Mouse (Mus musculus) neural tube, embryonic 12.5 days (tissue): Measurements from ENCODE around the gene Wipi2. TPM values are rescaled to one million over a fixed set of nuclear protein-coding genes. Genes with fewer than 3 reads are reported as not detected.
A peak's percentile ranks its signal among the peaks of the same experiment; 100 is the strongest.

Experiments
- ATAC-seq: fragments of 200-750 bp; cut with Nextera tagmentation; 2 replicates; pipeline ENCODE4 v1.8.0; 2017; ENCODE audit warnings: low read depth, mild to moderate bottlenecking, moderate TSS enrichment, moderate library complexity; ENCODE audit not compliant: low FRiP score
- H3K27ac ChIP-seq: fragments of 300-500 bp; sonication (generic); 2 replicates; pipeline ENCODE4 v1.5.1; 2016
- H3K27me3 ChIP-seq: fragments of 300-500 bp; sonication (generic); replicated peaks from 2 replicates; pipeline ENCODE4 v1.6.1; 2016; ENCODE audit warnings: mild to moderate bottlenecking
- H3K36me3 ChIP-seq: fragments of 300-500 bp; sonication (generic); 2 replicates; pipeline ENCODE4 v1.6.1; 2016; ENCODE audit warnings: mild to moderate bottlenecking
- H3K4me1 ChIP-seq: fragments of 300-500 bp; sonication (generic); 2 replicates; pipeline ENCODE4 v1.6.1; 2016
- H3K4me2 ChIP-seq: fragments of 300-500 bp; sonication (generic); replicated peaks from 2 replicates; pipeline ENCODE4 v1.6.1; 2016; ENCODE audit warnings: mild to moderate bottlenecking
- H3K4me3 ChIP-seq: fragments of 300-500 bp; sonication (generic); 2 replicates; pipeline ENCODE4 v1.5.1; 2016
- H3K9ac ChIP-seq: fragments of 300-500 bp; sonication (generic); 2 replicates; pipeline ENCODE4 v1.6.1; 2016; ENCODE audit warnings: mild to moderate bottlenecking
- H3K9me3 ChIP-seq: fragments of 300-500 bp; sonication (generic); 2 replicates; pipeline ENCODE4 v1.6.1; 2016; ENCODE audit warnings: mild to moderate bottlenecking
- WGBS: fragments of 180-500 bp; shearing (Covaris S2); methylation state at CpG from one replicate; pipeline ENCODE4 v1.1.7; 2016; 5-methylcytosine and 5-hydroxymethylcytosine counted together
- polyA plus RNA-seq: library from polyadenylated mRNA; unstranded; fragments of >200 nt; fragmentation: Nextera tagmentation; extraction: Ambion mirVana; gene quantifications from 2 replicates; pipeline ENCODE4 v1.2.1, GENCODE M21; 2016

Wipi2 gene
- polyA plus RNA-seq, 1 experiment from 2014 or later, result 58.1 TPM

- no peaks in the 10 kb centered on the region for H3K36me3 ChIP-seq
- no peak overlapping the region for H3K4me2 ChIP-seq
- no peaks in the 10 kb centered on the region for H3K9me3 ChIP-seq
- H3K9ac ChIP-seq, result no peak overlapping the region
- 85% methylated on average over 4 of the region's 4 CpGs for WGBS
- peaks cover 9% of the 10 kb centered on the region for H3K4me1 ChIP-seq
- no peak for ATAC-seq
- H3K27me3 ChIP-seq, result peaks cover 18% of the 10 kb centered on the region
- no peak overlapping the region for H3K4me3 ChIP-seq
- no peak overlapping the region for H3K27ac ChIP-seq
Observed at GRCm38 (mm10) chr5:142610362-142610761, 17.1 kb upstream of the Wipi2 start.

GRCm38 (mm10) chr5:142614513-142614912, 13.0 kb upstream of the Wipi2 start:
- H3K4me2 ChIP-seq, result no peak overlapping the region
- no peak overlapping the region for H3K9ac ChIP-seq
- no peak for ATAC-seq
- H3K27ac ChIP-seq, result no peak overlapping the region
- no peak overlapping the region for H3K4me3 ChIP-seq
- no peaks in the 10 kb centered on the region for H3K27me3 ChIP-seq
- no peaks in the 10 kb centered on the region for H3K36me3 ChIP-seq
- WGBS, result 68% methylated on average over 3 of the region's 3 CpGs
- H3K4me1 ChIP-seq, result no peaks in the 10 kb centered on the region
- H3K9me3 ChIP-seq, result no peaks in the 10 kb centered on the region

GRCm38 (mm10) chr5:142615638-142616037, 11.9 kb upstream of the Wipi2 start:
- 84% methylated on average over 4 of the region's 4 CpGs for WGBS
- Histone ChIP-seq H3K4me1 (no peaks in the 10 kb centered on the region), H3K4me2 (no peak overlapping the region), H3K9ac (no peak overlapping the region), H3K9me3 (no peaks in the 10 kb centered on the region), H3K4me3 (no peak overlapping the region), H3K36me3 (no peaks in the 10 kb centered on the region), H3K27ac (no peak overlapping the region), H3K27me3 (no peaks in the 10 kb centered on the region)
- ATAC-seq, result no peak

GRCm38 (mm10) chr5:142616326-142616725, 11.2 kb upstream of the Wipi2 start:
- Histone ChIP-seq H3K27me3 (no peaks in the 10 kb centered on the region), H3K9ac (no peak overlapping the region), H3K4me3 (no peak overlapping the region), H3K27ac (no peak overlapping the region), H3K4me1 (no peaks in the 10 kb centered on the region), H3K36me3 (no peaks in the 10 kb centered on the region), H3K4me2 (no peak overlapping the region), H3K9me3 (no peaks in the 10 kb centered on the region)
- ATAC-seq, result no peak
- 58% methylated on average over 6 of the region's 6 CpGs for WGBS

GRCm38 (mm10) chr5:142619866-142620265, 7.6 kb upstream of the Wipi2 start:
- ATAC-seq, result peak; percentile 50; the same call in 1 of the 2 replicates

GRCm38 (mm10) chr5:142621421-142621820, 6.1 kb upstream of the Wipi2 start:
- H3K27me3 ChIP-seq, result no peaks in the 10 kb centered on the region
- H3K9ac ChIP-seq, result no peak overlapping the region
- no peak overlapping the region for H3K4me3 ChIP-seq
- ATAC-seq, result no peak
- H3K9me3 ChIP-seq, result no peaks in the 10 kb centered on the region
- no peak overlapping the region for H3K4me2 ChIP-seq
- WGBS, result 81% methylated on average over 2 of the region's 2 CpGs
- H3K36me3 ChIP-seq, result no peaks in the 10 kb centered on the region
- no peaks in the 10 kb centered on the region; the same call in 1 of the 2 replicates for H3K4me1 ChIP-seq
- no peak overlapping the region for H3K27ac ChIP-seq

More at GRCm38 (mm10) chr5:142619866-142620265, 7.6 kb upstream of the Wipi2 start:
- H3K4me1 ChIP-seq, result no peaks in the 10 kb centered on the region
- H3K27ac ChIP-seq, result no peak overlapping the region
- no peaks in the 10 kb centered on the region for H3K27me3 ChIP-seq
- 23% methylated on average over 5 of the region's 5 CpGs for whole genome bisulfite sequencing
- no peak overlapping the region for H3K4me3 ChIP-seq
- no peak overlapping the region for H3K9ac ChIP-seq
- H3K9me3 ChIP-seq, result no peaks in the 10 kb centered on the region
- no peak overlapping the region for H3K4me2 ChIP-seq
- no peaks in the 10 kb centered on the region for H3K36me3 ChIP-seq

- Histone ChIP-seq H3K4me3 (no peak overlapping the region), H3K4me2 (no peak overlapping the region), H3K9me3 (no peaks in the 10 kb centered on the region), H3K27me3 (no peaks in the 10 kb centered on the region), H3K4me1 (no peaks in the 10 kb centered on the region; the same call in 1 of the 2 replicates), H3K36me3 (no peaks in the 10 kb centered on the region), H3K9ac (no peak overlapping the region), H3K27ac (no peak overlapping the region)
- WGBS, result 74% methylated on average over 1 of the region's 1 CpGs
- ATAC-seq, result no peak
Observed at GRCm38 (mm10) chr5:142622134-142622533, 5.4 kb upstream of the Wipi2 start.

- H3K4me3 ChIP-seq, result no peak overlapping the region
- ATAC-seq, result no peak
- no peaks in the 10 kb centered on the region for H3K36me3 ChIP-seq
- no peak overlapping the region for H3K27ac ChIP-seq
- H3K27me3 ChIP-seq, result no peaks in the 10 kb centered on the region
- H3K9ac ChIP-seq, result no peak overlapping the region
- no peak overlapping the region for H3K4me2 ChIP-seq
- no peaks in the 10 kb centered on the region; the same call in 1 of the 2 replicates for H3K4me1 ChIP-seq
- 89% methylated on average over 7 of the region's 7 CpGs for WGBS
- H3K9me3 ChIP-seq, result no peaks in the 10 kb centered on the region
Observed at GRCm38 (mm10) chr5:142623080-142623479, 4.4 kb upstream of the Wipi2 start.

- H3K27me3 ChIP-seq, result no peaks in the 10 kb centered on the region
- no peaks in the 10 kb centered on the region for H3K9me3 ChIP-seq
- H3K4me2 ChIP-seq, result peak overlapping the region; percentile 97
- peaks cover 10% of the 10 kb centered on the region for H3K36me3 ChIP-seq
- H3K27ac ChIP-seq, result peak overlapping the region; percentile 46; the same call in 1 of the 2 replicates
- H3K9ac ChIP-seq, result peak overlapping the region; percentile 93
- under 1% methylated on average over 69 of the region's 69 CpGs for WGBS
- ATAC-seq, result peak; percentile 96
- peak overlapping the region; percentile 93 for H3K4me3 ChIP-seq
- H3K4me1 ChIP-seq, result peaks cover 12% of the 10 kb centered on the region
Observed at GRCm38 (mm10) chr5:142628726-142629662, 1.5 kb downstream of the Wipi2 start.

GRCm38 (mm10) chr5:142629663-142630025, 2.1 kb downstream of the Wipi2 start:
- Histone ChIP-seq H3K4me1 (peaks cover 12% of the 10 kb centered on the region), H3K27me3 (no peaks in the 10 kb centered on the region), H3K36me3 (peaks cover 14% of the 10 kb centered on the region), H3K9me3 (no peaks in the 10 kb centered on the region), H3K27ac (peak overlapping the region; percentile 43; the same call in 1 of the 2 replicates), H3K4me3 (peak overlapping the region; percentile 93), H3K4me2 (peak overlapping the region; percentile 97), H3K9ac (peak overlapping the region; percentile 93)
- under 1% methylated on average over 41 of the region's 41 CpGs for WGBS
- ATAC-seq, result peak; percentile 78

- Histone ChIP-seq H3K9ac (peak overlapping the region; percentile 93), H3K9me3 (no peaks in the 10 kb centered on the region), H3K36me3 (peaks cover 14% of the 10 kb centered on the region), H3K4me1 (peaks cover 12% of the 10 kb centered on the region), H3K4me2 (peak overlapping the region; percentile 97), H3K27me3 (no peaks in the 10 kb centered on the region), H3K4me3 (peak overlapping the region; percentile 93), H3K27ac (no peak overlapping the region)
- 11% methylated on average over 6 of the region's 6 CpGs for WGBS
- ATAC-seq, result no peak
Observed at GRCm38 (mm10) chr5:142630224-142630623, 2.7 kb downstream of the Wipi2 start.

GRCm38 (mm10) chr5:142637823-142638222, 10.3 kb downstream of the Wipi2 start:
- no peak overlapping the region for H3K9ac ChIP-seq
- ATAC-seq, result no peak
- H3K36me3 ChIP-seq, result peaks cover 44% of the 10 kb centered on the region
- no peaks in the 10 kb centered on the region for H3K27me3 ChIP-seq
- no peak overlapping the region for H3K27ac ChIP-seq
- H3K9me3 ChIP-seq, result no peaks in the 10 kb centered on the region
- no peak overlapping the region for H3K4me3 ChIP-seq
- WGBS, result 94% methylated on average over 5 of the region's 5 CpGs
- H3K4me1 ChIP-seq, result no peaks in the 10 kb centered on the region
- H3K4me2 ChIP-seq, result no peak overlapping the region
